Mouse (Mus musculus): Measurements from ENCODE around the gene Srrm4. TPM values are rescaled to one million over a fixed set of nuclear protein-coding genes. Genes with fewer than 3 reads are reported as not detected.

The Srrm4 gene
- polyA plus RNA-seq, 1 experiment from 2014 or later: 4.3 TPM

DNA sequence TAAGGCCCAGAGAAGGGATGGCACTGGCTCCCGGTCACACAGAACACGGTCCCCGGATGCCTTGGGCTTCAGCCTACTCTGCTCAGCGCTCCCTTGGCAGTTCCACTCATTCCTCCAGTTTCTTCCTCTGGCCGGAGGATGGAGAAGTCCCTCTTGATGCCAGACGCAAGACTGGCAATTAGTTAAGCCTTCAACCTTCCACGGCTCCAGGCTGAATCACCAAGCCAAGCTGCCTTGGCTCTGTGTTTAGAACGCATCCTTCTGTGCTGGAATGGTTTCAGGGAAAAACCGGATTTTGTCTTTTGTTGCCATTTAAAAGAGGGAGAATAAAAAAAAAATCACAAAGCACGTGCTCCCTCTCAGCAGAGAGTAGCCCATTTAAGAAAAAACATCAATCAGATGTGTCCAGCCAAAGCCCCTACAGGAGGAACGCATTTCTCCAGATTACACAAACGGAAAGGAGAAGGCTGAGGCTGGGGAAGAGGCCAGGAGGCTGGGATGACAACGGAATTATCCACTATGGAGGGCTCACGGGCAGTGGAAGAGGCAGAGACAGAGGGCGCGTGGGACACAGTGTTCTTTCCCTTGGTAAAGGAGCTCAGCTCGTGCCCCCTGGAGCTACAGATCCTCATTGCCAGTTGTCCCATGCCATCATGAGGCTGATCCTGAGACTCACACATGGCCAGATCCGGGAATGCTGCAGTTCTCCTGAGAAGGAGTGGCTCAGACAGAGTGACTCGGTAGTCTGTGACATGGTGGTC is 92.6 kb downstream of the Srrm4 start:
- Histone ChIP-seq H3K27ac (replicated peaks) (no peak overlapping the region), H3K4me3 (no peak overlapping the region), H3K9me3 (no peaks in the 10 kb centered on the region), H3K27me3 (replicated peaks; ENCODE audit: low read depth, poor library complexity, severe bottlenecking) (no peaks in the 10 kb centered on the region), H3K4me1 (peaks cover 26% of the 10 kb centered on the region), H3K36me3 (replicated peaks) (no peaks in the 10 kb centered on the region)
- DNase-seq (ENCODE audit: low spot score): no peak
- 85% methylated on average over 19 of the region's 19 CpGs for WGBS

DNA sequence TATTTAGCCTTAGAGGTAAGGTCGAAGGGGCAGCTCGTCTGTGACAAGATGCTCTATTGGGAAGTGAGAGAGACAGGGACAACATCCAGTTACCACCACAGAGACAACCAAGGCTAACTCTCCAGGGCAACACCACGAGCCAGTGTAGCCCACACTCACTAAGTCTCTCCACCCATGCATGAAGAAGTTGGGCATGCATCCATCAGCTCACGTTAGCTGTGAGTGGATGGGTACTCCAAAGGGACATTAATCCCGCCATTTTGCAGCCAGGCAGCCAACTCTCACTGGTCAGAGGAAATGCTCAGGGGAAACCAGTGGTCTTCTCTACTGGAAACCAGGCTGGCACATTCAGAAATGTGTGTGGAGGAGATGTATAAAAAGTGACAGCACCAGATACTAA is 93.8 kb downstream of the Srrm4 start:
- Histone ChIP-seq H3K9me3 (no peaks in the 10 kb centered on the region), H3K36me3 (replicated peaks) (no peaks in the 10 kb centered on the region), H3K27ac (replicated peaks) (no peak overlapping the region), H3K4me3 (no peak overlapping the region), H3K27me3 (replicated peaks; ENCODE audit: low read depth, poor library complexity, severe bottlenecking) (no peaks in the 10 kb centered on the region), H3K4me1 (peaks cover 26% of the 10 kb centered on the region)
- no peak for DNase-seq (ENCODE audit: low spot score)
- 80% methylated on average over 5 of the region's 5 CpGs for WGBS

DNA sequence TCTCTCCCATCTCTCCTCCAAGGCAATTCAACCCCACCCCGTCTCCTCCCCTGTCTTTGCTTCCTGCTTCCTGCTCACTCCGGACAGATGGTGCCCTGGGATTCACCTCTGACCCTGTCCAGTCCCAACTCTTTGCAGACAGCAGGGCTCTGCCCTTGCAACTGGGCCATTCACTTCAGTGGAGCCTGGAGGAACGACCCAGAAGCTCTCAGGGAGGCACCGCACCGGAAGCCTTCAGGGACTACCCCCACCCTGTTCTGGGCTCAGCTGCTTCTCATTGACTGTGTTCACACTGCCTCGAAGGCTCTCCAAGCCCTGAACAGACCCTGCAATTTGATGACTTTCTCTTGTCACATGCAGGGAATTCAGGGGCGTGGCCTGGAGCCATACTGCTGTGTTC is 94.4 kb downstream of the Srrm4 start:
- no peaks in the 10 kb centered on the region for H3K27me3 ChIP-seq (replicated peaks; ENCODE audit: low read depth, poor library complexity, severe bottlenecking)
- H3K4me1 ChIP-seq: peaks cover 26% of the 10 kb centered on the region
- H3K36me3 ChIP-seq (replicated peaks): no peaks in the 10 kb centered on the region
- H3K27ac ChIP-seq (replicated peaks): 0 out of 2 replicates have a peak overlapping the region, but pooled peaks have one; percentile 19
- 24% methylated on average over 7 of the region's 7 CpGs for WGBS
- H3K4me3 ChIP-seq: peak overlapping the region; percentile 2; the same call in 1 of the 2 replicates
- DNase-seq (ENCODE audit: low spot score): peak; percentile 51
- H3K9me3 ChIP-seq: no peaks in the 10 kb centered on the region

DNA sequence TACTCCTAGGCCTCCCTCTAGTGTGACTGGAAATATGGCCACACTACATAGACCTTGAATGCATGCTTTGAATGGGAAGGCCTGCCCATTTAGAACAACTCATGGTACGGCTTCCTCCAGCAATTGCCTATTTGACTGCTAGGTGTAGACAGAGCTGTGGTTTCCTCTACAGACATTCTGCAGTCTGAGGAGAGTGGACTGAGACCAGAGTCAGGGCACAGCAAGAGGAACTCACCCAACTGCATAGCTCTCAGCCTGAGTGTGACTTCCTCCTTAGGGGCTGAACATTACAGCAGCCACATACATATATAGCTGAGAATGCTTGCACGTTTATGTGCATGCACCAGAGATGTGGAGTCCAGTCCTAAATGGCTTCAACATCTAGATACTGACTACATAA is 94.9 kb downstream of the Srrm4 start:
- Histone ChIP-seq H3K9me3 (no peaks in the 10 kb centered on the region), H3K4me3 (no peak overlapping the region; the same call in 1 of the 2 replicates), H3K36me3 (replicated peaks) (no peaks in the 10 kb centered on the region), H3K27me3 (replicated peaks; ENCODE audit: low read depth, poor library complexity, severe bottlenecking) (no peaks in the 10 kb centered on the region), H3K4me1 (peaks cover 26% of the 10 kb centered on the region), H3K27ac (replicated peaks) (no peak overlapping the region)
- DNase-seq (ENCODE audit: low spot score): no peak
- 71% methylated on average over 2 of the region's 2 CpGs for WGBS

DNA sequence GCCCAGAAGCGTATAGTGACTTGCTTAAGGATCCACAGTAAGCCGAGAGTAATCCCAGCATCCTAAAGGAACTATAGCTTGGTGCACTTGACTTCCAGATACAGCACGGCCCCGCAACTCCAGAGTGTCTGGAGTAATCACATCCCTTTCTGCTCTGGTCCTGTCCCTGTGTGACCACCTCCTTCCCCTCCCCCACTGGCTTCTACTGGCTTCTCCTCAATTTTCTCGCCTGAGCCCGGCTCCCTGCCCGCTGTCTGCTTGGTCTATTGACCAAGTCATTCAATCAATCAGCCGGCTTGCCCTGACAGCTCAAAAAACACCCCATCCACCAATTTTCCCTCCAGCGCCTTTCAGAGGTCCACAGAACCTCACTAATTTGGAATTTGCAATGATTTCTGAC is 96.2 kb downstream of the Srrm4 start:
- WGBS: 79% methylated on average over 9 of the region's 9 CpGs
- DNase-seq (ENCODE audit: low spot score): no peak

GRCm38 (mm10) chr5:116494377-116494776 is 97.2 kb downstream of the Srrm4 start:
- Histone ChIP-seq H3K9me3 (no peaks in the 10 kb centered on the region), H3K4me1 (peaks cover 23% of the 10 kb centered on the region), H3K27me3 (replicated peaks; ENCODE audit: low read depth, poor library complexity, severe bottlenecking) (no peaks in the 10 kb centered on the region), H3K4me3 (no peak overlapping the region), H3K27ac (replicated peaks) (no peak overlapping the region), H3K36me3 (replicated peaks) (no peaks in the 10 kb centered on the region)
- WGBS: 66% methylated on average over 7 of the region's 7 CpGs
- DNase-seq (ENCODE audit: low spot score): no peak

More for the DNA sequence above, 96.2 kb downstream of the Srrm4 start:
- Histone ChIP-seq H3K9me3 (no peaks in the 10 kb centered on the region), H3K4me3 (no peak overlapping the region), H3K36me3 (replicated peaks) (no peaks in the 10 kb centered on the region), H3K4me1 (peaks cover 23% of the 10 kb centered on the region), H3K27me3 (replicated peaks; ENCODE audit: low read depth, poor library complexity, severe bottlenecking) (no peaks in the 10 kb centered on the region), H3K27ac (replicated peaks) (no peak overlapping the region)

GRCm38 (mm10) chr5:116492726-116493125 is 98.9 kb downstream of the Srrm4 start:
- peaks cover 18% of the 10 kb centered on the region for H3K4me1 ChIP-seq
- no peak overlapping the region for H3K27ac ChIP-seq (replicated peaks)
- H3K36me3 ChIP-seq (replicated peaks): no peaks in the 10 kb centered on the region
- WGBS: 70% methylated on average over 3 of the region's 3 CpGs
- no peak for DNase-seq (ENCODE audit: low spot score)
- H3K27me3 ChIP-seq (replicated peaks; ENCODE audit: low read depth, poor library complexity, severe bottlenecking): no peaks in the 10 kb centered on the region
- H3K9me3 ChIP-seq: no peaks in the 10 kb centered on the region
- H3K4me3 ChIP-seq: no peak overlapping the region

DNA sequence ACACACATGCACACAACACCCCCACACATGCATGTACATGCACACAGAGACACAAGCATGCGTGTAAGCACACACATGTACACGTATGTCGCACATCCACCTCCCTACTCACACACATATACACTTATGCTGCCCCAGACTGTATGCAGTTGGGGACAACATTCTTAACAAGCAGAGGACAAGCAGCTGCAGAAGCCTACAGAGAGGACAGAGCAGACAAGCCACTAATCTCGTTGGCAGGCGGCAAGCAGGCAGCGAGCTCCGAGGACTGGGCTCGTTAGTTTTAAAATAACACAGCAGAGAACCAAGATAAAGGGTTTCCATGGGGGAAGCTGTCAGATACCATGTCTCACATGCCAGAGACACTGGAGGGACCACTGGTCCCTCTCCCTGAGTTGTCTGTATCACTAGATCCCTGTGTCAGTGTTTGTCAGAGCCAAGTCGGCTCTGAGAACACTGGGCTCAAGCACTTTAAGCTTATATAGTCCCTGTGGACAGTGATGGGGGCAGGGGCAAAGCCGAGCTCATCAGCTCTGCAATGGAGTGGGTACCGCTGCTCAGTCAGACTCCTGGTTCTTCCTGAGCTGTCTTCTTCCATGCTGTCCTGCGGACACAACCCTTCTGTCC is 99.7 kb downstream of the Srrm4 start:
- Histone ChIP-seq H3K4me3 (no peak overlapping the region), H3K4me1 (peaks cover 12% of the 10 kb centered on the region), H3K27me3 (replicated peaks; ENCODE audit: low read depth, poor library complexity, severe bottlenecking) (no peaks in the 10 kb centered on the region), H3K9me3 (no peaks in the 10 kb centered on the region), H3K27ac (replicated peaks) (no peak overlapping the region), H3K36me3 (replicated peaks) (no peaks in the 10 kb centered on the region)
- 74% methylated on average over 12 of the region's 12 CpGs for WGBS
- DNase-seq (ENCODE audit: low spot score): no peak

DNA sequence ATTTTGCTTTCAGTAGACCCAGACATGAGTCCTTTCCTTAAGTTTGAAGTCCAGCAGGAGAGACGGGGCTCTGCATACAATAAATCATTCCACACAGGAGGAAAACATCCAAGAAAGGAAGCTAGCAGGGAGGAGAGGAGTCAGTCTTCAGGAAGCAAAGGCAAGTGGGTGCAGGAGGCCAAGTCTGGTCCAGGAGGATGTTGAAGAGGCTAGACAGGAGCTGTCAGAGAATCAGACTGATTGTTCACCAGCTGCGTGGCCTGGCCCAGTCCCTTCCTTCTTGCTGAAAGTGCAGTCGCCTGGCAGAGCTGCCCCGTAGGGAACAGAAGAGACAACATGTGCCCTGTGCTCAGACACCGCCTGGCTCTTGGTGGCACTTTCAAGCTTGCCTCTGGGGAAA is 100.8 kb downstream of the Srrm4 start:
- Histone ChIP-seq H3K4me1 (peaks cover 15% of the 10 kb centered on the region), H3K27me3 (replicated peaks; ENCODE audit: low read depth, poor library complexity, severe bottlenecking) (no peaks in the 10 kb centered on the region), H3K36me3 (replicated peaks) (no peaks in the 10 kb centered on the region), H3K9me3 (no peaks in the 10 kb centered on the region), H3K4me3 (no peak overlapping the region), H3K27ac (replicated peaks) (no peak overlapping the region)
- 82% methylated on average over 5 of the region's 5 CpGs for WGBS
- no peak for DNase-seq (ENCODE audit: low spot score)

DNA sequence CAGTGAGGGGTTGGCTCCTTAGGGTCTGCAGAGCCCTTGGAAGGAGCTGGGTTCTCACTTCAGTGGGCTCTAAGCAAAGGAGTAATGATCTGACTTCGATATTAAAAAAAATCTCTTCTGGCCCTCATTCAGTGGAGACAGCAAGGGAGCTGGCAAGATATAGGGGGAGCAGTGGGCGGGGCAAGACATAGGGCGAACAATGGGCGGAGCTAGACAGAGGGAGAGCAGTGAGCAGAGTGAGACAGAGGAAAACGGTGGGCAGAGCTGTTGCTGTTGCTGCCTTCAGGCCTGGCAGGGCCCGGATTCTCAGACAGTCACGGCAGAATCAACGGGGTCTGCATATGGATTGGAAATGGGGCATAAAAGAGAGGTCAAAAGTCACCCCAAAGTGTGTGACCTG is 102.0 kb downstream of the Srrm4 start:
- Histone ChIP-seq H3K27me3 (replicated peaks; ENCODE audit: low read depth, poor library complexity, severe bottlenecking) (no peaks in the 10 kb centered on the region), H3K36me3 (replicated peaks) (no peaks in the 10 kb centered on the region), H3K9me3 (no peaks in the 10 kb centered on the region), H3K27ac (replicated peaks) (no peak overlapping the region), H3K4me3 (no peak overlapping the region), H3K4me1 (peaks cover 24% of the 10 kb centered on the region)
- WGBS: 58% methylated on average over 8 of the region's 8 CpGs
- DNase-seq (ENCODE audit: low spot score): no peak

GRCm38 (mm10) chr5:116486135-116486534 is 105.5 kb downstream of the Srrm4 start:
- Histone ChIP-seq H3K36me3 (replicated peaks) (no peaks in the 10 kb centered on the region), H3K4me1 (peaks cover 28% of the 10 kb centered on the region), H3K9me3 (no peaks in the 10 kb centered on the region), H3K27me3 (replicated peaks; ENCODE audit: low read depth, poor library complexity, severe bottlenecking) (no peaks in the 10 kb centered on the region), H3K27ac (replicated peaks) (peak overlapping the region; percentile 14; the same call in 1 of the 2 replicates), H3K4me3 (no peak overlapping the region)
- 70% methylated on average over 4 of the region's 4 CpGs for WGBS
- DNase-seq (ENCODE audit: low spot score): no peak

- DNase-seq (ENCODE audit: low spot score): peak; percentile 78
Measured at GRCm38 (mm10) chr5:116485069-116485468, 106.5 kb downstream of the Srrm4 start.

DNA sequence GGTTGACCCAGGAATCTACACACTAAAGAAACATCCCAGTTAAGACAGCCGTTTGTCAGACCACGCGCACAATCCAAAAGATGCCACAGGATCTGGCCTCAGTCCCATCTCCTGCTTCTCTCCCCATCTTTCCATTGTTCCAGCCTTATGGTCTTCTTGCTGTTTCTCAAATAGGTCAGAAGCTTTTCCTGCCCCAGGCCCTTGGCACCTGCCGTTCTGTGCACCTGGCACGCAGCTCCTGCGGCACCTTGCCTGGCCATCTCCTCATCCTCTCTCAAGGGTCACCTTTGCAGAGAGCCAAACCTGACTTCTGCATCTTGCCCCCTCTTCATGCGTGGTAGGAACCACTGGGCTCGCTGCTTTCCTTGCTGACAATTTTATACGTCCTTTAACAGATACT is 107.4 kb downstream of the Srrm4 start:
- no peak for DNase-seq (ENCODE audit: low spot score)
- H3K36me3 ChIP-seq (replicated peaks): no peaks in the 10 kb centered on the region
- no peak overlapping the region for H3K27ac ChIP-seq (replicated peaks)
- H3K27me3 ChIP-seq (replicated peaks; ENCODE audit: low read depth, poor library complexity, severe bottlenecking): no peaks in the 10 kb centered on the region
- no peak overlapping the region for H3K4me3 ChIP-seq
- 94% methylated on average over 9 of the region's 9 CpGs for WGBS
- peaks cover 28% of the 10 kb centered on the region for H3K4me1 ChIP-seq
- no peaks in the 10 kb centered on the region for H3K9me3 ChIP-seq

More at GRCm38 (mm10) chr5:116485069-116485468, 106.5 kb downstream of the Srrm4 start:
- no peaks in the 10 kb centered on the region for H3K36me3 ChIP-seq (replicated peaks)
- H3K9me3 ChIP-seq: no peaks in the 10 kb centered on the region
- H3K27me3 ChIP-seq (replicated peaks; ENCODE audit: low read depth, poor library complexity, severe bottlenecking): no peaks in the 10 kb centered on the region
- H3K27ac ChIP-seq (replicated peaks): no peak overlapping the region; the same call in 1 of the 2 replicates
- no peak overlapping the region for H3K4me3 ChIP-seq
- peaks cover 28% of the 10 kb centered on the region for H3K4me1 ChIP-seq
- 18% methylated on average over 5 of the region's 5 CpGs for WGBS

Data from embryonic facial prominence, embryonic 10.5 days (tissue).